Mouse (Mus musculus): ENCODE results near the gene Gucy1a1.
"Not testable (repeated sequence)": the region's sequence is repeated elsewhere in the genome, so short reads cannot be mapped to it uniquely, and the experiment has no call there.

Gucy1a1 gene

GRCm38 (mm10) chr3:82145126-82145901 is at the start of gene Gucy1a1:
Gene Gucy1a1 (minus strand): TSS chr3:82145789.
- DNase-seq (ENCODE audit: low spot score in 2 of 2) = peak; percentile 54 to 63

- no peak for DNase-seq (ENCODE audit: low spot score in 2 of 2)
Measured at GRCm38 (mm10) chr3:82191559-82192245, 46.1 kb upstream of the Gucy1a1 start.

DNA sequence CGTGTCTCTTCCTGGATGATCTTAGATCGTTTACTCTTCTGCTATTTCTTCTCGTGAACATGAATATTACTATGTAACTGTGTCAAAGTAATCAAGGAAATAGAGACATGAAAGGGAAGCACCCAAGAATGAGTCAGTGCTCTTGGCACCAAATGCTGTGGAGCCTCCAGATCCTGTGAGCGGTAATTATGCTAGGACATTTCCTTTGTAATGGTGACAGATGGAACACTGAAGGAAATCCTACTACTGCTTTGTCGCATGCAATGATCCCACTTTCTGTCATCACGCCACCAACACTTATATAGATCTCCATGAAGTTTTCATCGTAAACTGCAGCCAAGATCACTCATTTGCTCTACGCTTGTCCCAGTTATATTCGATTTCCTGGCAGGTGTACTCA is 40.0 kb upstream of the Gucy1a1 start:
- peak; percentile 35 to 53 for DNase-seq (ENCODE audit: low spot score in 2 of 2)

DNA sequence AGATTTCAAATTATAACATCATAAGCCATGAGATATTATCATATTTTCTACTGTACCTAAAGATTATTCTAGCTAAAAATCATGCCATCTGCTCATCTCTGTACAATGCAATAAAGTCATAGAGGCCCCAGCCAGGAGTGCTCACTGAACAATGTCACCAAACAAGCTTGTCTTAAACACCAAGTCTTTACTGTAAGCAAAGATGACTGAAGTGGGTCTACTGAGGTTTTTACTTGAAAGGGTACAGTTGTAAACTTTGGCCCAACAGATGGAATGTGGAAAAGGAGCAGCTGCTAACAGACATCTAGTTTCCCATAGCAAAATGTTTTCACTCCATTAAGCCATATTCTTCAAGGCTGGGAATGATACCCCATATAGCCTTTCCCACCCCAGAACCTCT is 35.9 kb upstream of the Gucy1a1 start:
- no peak for DNase-seq (ENCODE audit: low spot score in 2 of 2)

DNA sequence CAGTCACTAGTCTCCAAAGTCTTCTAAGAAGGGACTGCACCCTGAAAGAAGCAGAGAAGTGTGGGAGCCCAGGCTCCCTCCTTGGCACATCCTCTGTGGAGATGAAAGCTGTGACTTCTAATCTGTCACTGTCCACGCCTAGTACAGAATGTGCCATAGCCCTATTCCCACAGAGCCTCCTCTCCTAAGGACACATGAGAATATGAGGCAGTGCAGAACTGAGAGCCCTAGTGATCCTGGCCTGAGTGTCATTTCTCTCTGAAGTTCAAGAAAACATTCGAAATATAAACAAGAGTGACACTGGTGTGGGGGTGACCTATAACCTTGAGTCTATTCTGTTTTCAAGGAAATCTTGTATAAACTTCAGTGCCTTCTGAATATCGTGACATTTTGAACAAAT is 34.7 kb upstream of the Gucy1a1 start:
- no peak for DNase-seq (ENCODE audit: low spot score in 2 of 2)

DNA sequence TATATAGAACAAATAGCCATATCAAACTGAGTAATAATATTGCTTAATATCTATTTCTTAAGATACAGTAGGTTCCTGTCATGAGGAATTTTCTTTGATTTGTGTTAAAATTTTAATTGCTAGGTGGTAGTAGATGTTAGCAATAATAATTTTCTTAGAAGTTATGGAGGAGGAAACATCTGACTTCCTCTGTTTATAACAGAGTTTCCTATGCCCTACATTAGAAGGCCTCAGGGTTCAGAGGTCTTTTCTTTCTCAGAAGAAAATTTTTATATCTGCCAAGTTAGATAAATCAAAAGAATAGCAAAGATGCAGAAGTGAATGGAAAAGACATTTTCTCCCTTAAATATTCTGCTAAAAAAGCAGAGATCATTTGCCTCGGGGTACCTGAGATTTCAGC is 29.9 kb upstream of the Gucy1a1 start:
- no peak for DNase-seq (ENCODE audit: low spot score in 2 of 2)

DNA sequence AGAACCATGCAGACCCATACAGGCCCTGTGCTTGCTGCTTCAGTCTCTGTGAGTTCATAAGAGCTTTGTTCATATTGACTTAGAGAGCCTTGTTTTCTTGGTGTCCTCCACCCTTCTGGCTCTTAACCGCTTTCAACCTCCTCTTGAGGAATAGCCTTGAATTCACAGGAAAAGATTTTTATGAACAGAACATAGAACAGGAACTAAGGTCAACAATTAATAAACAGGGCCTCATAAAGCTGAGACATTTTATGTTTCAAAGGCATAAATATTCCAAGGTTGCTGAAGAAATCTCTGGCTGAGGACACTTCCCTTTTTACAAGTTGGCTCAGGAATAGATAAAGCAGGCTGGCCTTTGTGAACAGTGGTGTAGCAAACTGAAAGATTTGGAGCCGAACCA is 21.5 kb upstream of the Gucy1a1 start:
- no peak for DNase-seq (ENCODE audit: low spot score in 2 of 2)

- no peak for DNase-seq (ENCODE audit: low spot score in 2 of 2)
Measured at GRCm38 (mm10) chr3:82165937-82166336, 20.3 kb upstream of the Gucy1a1 start.

GRCm38 (mm10) chr3:82162992-82163391 is 17.4 kb upstream of the Gucy1a1 start:
- DNase-seq (ENCODE audit: low spot score in 2 of 2) = not testable (repeated sequence)

- no peak for DNase-seq (ENCODE audit: low spot score in 2 of 2)
Measured at GRCm38 (mm10) chr3:82145978-82146377, 389 bp upstream of the Gucy1a1 start.

DNA sequence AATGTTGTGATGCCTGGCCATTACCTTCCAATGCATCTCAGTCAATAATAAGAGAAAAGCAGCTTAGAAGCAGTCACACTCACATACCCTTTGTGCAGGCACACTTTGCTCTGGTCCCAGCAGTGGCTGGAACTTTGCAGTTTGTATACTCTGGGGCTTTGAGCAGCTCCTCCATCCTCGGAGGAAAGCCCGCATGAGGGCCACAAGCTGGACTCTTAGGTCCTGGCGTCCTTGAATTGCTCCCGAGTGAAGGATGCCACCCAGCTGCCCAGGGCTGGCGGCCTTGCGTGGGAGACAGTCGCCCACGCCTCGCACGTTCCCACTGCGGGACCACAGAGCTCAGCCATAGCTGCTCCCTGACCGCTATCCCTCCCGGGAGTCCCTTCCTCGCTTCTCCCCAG is 864 bp downstream of the Gucy1a1 start:
- no peak for DNase-seq (ENCODE audit: low spot score in 2 of 2)

- DNase-seq (ENCODE audit: low spot score in 2 of 2) = no peak
Measured at GRCm38 (mm10) chr3:82140781-82141180, 4.8 kb downstream of the Gucy1a1 start.

- no peak for DNase-seq (ENCODE audit: low spot score in 2 of 2)
Measured at GRCm38 (mm10) chr3:82138002-82138667, 7.5 kb downstream of the Gucy1a1 start.

- DNase-seq (ENCODE audit: low spot score in 2 of 2) = no peak
Measured at GRCm38 (mm10) chr3:82135483-82135882, 10.1 kb downstream of the Gucy1a1 start.

DNA sequence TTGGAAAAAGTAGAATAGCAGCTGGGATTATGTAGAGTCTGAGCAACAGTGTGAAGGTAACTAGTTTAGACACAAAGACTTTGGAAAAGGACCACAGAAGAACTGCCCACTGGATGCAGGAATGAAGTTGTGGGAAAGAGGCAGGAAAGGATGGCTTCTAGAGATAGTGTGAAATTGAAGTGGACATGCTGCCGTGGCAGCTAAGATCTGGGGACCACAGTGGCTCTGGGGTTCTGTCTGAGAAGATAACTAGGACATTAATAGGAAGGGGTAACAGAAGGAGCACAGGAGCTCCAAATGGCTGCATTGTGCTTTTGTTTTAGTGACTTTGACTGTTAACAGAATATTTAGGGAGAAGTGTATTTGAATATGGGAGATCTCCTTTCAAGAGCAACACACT is 16.3 kb downstream of the Gucy1a1 start:
- no peak for DNase-seq (ENCODE audit: low spot score in 2 of 2)

GRCm38 (mm10) chr3:82124567-82124966 is 21.0 kb downstream of the Gucy1a1 start:
- DNase-seq (ENCODE audit: low spot score in 2 of 2) = no peak

GRCm38 (mm10) chr3:82118916-82119315 is 26.7 kb downstream of the Gucy1a1 start:
- no peak for DNase-seq (ENCODE audit: low spot score in 2 of 2)

- DNase-seq (ENCODE audit: low spot score in 2 of 2) = no peak
Measured at GRCm38 (mm10) chr3:82112439-82112838, 33.1 kb downstream of the Gucy1a1 start.

- DNase-seq (ENCODE audit: low spot score in 2 of 2) = no peak
Measured at GRCm38 (mm10) chr3:82111986-82112385, 33.6 kb downstream of the Gucy1a1 start.

DNA sequence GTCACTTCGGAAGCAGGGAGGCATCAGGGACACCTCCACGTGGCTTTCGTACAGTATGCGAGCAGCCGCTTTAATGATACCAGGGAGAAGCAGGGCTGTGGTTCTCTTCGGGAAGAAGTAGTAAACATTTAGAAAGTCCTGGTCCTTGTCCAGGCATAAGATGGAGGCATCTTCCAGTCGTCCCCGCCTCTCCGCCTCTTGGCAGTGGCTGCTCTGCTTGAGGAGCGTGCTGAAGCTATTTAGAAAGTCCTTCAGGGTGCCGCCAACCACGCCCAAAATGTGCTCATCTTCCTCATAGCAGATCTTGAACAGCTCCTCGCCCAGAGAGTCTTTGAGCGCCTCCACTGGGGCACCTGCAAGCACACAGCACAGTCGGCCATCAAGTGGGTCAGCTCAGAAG is 36.6 kb downstream of the Gucy1a1 start:
- DNase-seq (ENCODE audit: low spot score in 2 of 2) = no peak

DNA sequence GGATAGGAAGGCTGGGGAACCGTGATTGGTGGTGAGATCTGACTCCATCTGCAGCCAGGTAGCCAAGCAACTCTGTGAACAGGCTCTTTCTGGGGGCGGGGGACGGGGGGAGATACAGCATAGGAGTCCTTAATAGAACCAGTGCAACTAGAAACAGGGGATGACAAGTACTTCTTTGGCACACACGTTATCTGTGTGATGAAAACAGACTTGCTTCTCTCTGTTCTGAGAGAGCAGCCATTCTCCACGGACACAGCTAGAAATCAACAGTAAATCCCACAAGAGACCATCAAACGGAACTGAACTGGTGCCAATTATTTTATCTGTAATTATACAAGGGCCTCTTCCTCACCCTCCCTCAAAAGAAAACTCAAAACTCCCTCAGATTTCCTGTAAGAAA is 41.4 kb downstream of the Gucy1a1 start:
- DNase-seq (ENCODE audit: low spot score in 2 of 2) = no peak

DNA sequence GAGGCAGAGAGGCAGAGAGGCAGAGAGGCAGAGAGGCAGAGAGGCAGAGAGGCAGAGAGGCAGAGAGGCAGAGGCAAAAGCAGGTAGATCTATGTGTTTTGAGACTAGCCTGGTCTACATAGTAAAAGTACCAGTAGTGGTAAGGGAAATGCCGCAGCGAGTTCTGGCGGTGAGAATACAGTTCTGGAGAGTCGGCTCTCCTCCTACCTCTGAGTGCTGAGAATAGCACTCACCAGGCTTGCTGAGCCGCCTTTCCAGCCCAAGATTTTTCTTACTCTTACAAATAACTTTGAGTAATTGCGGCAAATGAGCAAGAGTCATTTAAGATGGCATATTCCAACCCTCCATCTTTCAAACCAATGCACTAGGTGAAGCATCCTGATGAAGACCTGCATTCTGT is 46.5 kb downstream of the Gucy1a1 start:
- peak in 1 of 2 experiments; percentile 39 for DNase-seq (ENCODE audit: low spot score in 2 of 2)

DNA sequence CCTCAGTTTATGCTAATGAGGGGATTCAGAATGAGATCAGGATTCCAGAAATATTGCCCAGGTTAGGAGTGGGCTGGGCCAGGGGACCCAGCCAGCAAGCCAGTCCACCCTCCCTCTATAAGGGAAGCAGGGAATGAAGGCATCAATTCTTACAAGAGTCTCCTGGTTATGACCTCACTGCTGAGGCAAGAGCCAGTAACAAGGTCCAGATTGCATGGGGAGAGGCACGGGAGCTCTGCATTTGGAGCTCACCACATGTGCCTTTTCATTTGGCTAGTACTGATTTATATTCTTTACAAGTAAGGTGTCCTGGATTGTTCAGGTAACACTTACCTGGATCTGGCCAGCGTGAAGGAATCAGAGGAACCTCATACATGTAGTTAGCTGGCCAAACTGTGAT is 48.8 kb downstream of the Gucy1a1 start:
- no peak for DNase-seq (ENCODE audit: low spot score in 2 of 2)

Measured in frontal cortex, postnatal 36 days (tissue).